ENCODE assay signal across 8 mouse cellular contexts in the genomic region with DNA sequence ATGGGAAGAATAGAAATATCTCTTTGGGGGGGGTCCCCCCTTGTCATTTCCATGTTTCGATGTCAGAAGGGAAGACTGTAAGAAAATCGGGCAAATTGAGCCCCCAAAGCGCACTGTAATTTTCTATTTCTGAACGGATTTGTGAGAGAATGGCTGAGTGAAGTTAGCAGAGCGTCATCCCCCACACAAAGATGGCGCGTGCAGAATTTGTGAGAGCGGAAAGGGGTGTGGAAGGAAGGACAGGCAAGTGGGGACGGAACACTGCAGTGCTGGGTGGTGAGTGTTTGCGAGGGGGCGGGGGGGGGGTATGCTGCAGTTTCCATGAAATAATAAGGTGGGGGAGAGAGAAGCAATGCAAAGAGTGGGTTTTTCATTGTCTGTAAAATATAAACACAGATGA. TPM values are rescaled to one million over a fixed set of nuclear protein-coding genes. Genes with fewer than 3 reads are reported as not detected.
DNase-seq lines count a peak whose midpoint lies in the region; ATAC-seq and TF ChIP-seq lines count a peak whose summit lies in the region.
"Had no signal": no experiment of that assay in that cellular context is flagged by ENCODE, and none has a peak within 500 bp of the region (broad histone marks: within the 10 kb centered on the region; RNA-seq: fewer than 3 reads in every experiment).

Gene Ctnnb1 (plus strand): TSS at position 136 of the 400 bp plus-strand sequence.

- no peaks in the 10 kb centered on the region for H3K9me3 ChIP-seq in forebrain, embryonic 11.5 days (ENCODE audit: control insufficient read depth, low read length)
- H3K9me3 ChIP-seq in limb, embryonic 14.5 days (ENCODE audit: control insufficient read depth, low read length): no peaks in the 10 kb centered on the region
- H3K9me3 ChIP-seq in stomach, embryonic 14.5 days (ENCODE audit: control insufficient read depth, low read depth, low read length): no peaks in the 10 kb centered on the region

- no peaks in the 10 kb centered on the region for H3K36me3 ChIP-seq in forebrain, embryonic 11.5 days (ENCODE audit: control insufficient read depth, insufficient read depth, low read length)
- no peaks in the 10 kb centered on the region for H3K36me3 ChIP-seq in limb, embryonic 14.5 days (ENCODE audit: control insufficient read depth, insufficient read depth, low read length)
- no peaks in the 10 kb centered on the region for H3K36me3 ChIP-seq in stomach, embryonic 14.5 days (ENCODE audit: control insufficient read depth, insufficient read depth, low read length)

- H3K27me3 ChIP-seq in forebrain, embryonic 11.5 days (ENCODE audit: control insufficient read depth, insufficient read depth, low read length): 0 out of 2 replicates have a peak, but pooled peaks cover 2% of the 10 kb centered on the region
- H3K27me3 ChIP-seq in limb, embryonic 14.5 days (ENCODE audit: control insufficient read depth, insufficient read depth, low read length): no peaks in the 10 kb centered on the region
- H3K27me3 ChIP-seq in stomach, embryonic 14.5 days (ENCODE audit: control insufficient read depth, insufficient read depth, low read length): no peaks in the 10 kb centered on the region

- TF ChIP-seq POLR2A in limb, embryonic 14.5 days (IDR thresholded peaks at IDR 0.05; ENCODE audit: borderline replicate concordance, extremely low read depth, insufficient read depth, insufficient read length): no peak

- no peak within 1 kb of the TSS for H3K27ac ChIP-seq in forebrain, embryonic 11.5 days (ENCODE audit: low read depth, low read length)
- no peak within 1 kb of the TSS for H3K27ac ChIP-seq in limb, embryonic 14.5 days (replicated peaks; ENCODE audit: low read depth, low read length)
- H3K27ac ChIP-seq in stomach, embryonic 14.5 days (ENCODE audit: low read length): no peak within 1 kb of the TSS

- 44% methylated on average over 11 of the region's 11 CpGs for WGBS in forebrain, embryonic 11.5 days
- WGBS in limb, embryonic 14.5 days: 73% methylated on average over 11 of the region's 11 CpGs
- WGBS in stomach, embryonic 14.5 days: 86% methylated on average over 11 of the region's 11 CpGs

- no peak within 1 kb of the TSS for H3K4me3 ChIP-seq in forebrain, embryonic 11.5 days (ENCODE audit: low read depth, low read length)
- no peak within 1 kb of the TSS for H3K4me3 ChIP-seq in limb, embryonic 14.5 days (replicated peaks; ENCODE audit: low read length)
- H3K4me3 ChIP-seq in stomach, embryonic 14.5 days (ENCODE audit: low read depth, low read length): no peak within 1 kb of the TSS
- H3K4me3 ChIP-seq: erythroblast, embryonic 14.5 days had no signal

- DNase-seq in thymus, postnatal 0 days (ENCODE audit: low spot score): no peak
- no peak for DNase-seq in thymus, postnatal 25 days
- DNase-seq in forebrain, embryonic 11.5 days (ENCODE audit: low spot score): no peak
- DNase-seq in heart, postnatal 36 days: no peak
- no peak for DNase-seq in limb, embryonic 14.5 days (ENCODE audit: low spot score)
- DNase-seq in urinary bladder, adult 18-20 months (ENCODE audit: low spot score in 2 of 2): no peak

- H3K4me2 ChIP-seq in forebrain, embryonic 11.5 days (ENCODE audit: low read depth, low read length, severe bottlenecking): no peak within 1 kb of the TSS
- no peak within 1 kb of the TSS for H3K4me2 ChIP-seq in limb, embryonic 14.5 days (replicated peaks; ENCODE audit: low read depth, low read length, severe bottlenecking)
- no peak within 1 kb of the TSS for H3K4me2 ChIP-seq in stomach, embryonic 14.5 days (replicated peaks; ENCODE audit: low read depth, low read length)

- no peak for ATAC-seq in forebrain, embryonic 11.5 days (replicated peaks; ENCODE audit: low FRiP score)
- no peak for ATAC-seq in limb, embryonic 14.5 days (ENCODE audit: low FRiP score, low read depth)
- ATAC-seq in stomach, embryonic 14.5 days (ENCODE audit: insufficient number of reproducible peaks, insufficient read depth, low FRiP score, low read depth): no peak

- intact Hi-C loops in heart, postnatal 36 days (cut with DNase I): no loop called here

- peaks cover 2% of the 10 kb centered on the region; the same call in 1 of the 2 replicates for H3K4me1 ChIP-seq in forebrain, embryonic 11.5 days (replicated peaks; ENCODE audit: control insufficient read depth, insufficient read depth, low read length)
- H3K4me1 ChIP-seq in limb, embryonic 14.5 days (ENCODE audit: control insufficient read depth, insufficient read depth, low read length): 0 out of 2 replicates have a peak, but pooled peaks cover 2% of the 10 kb centered on the region
- H3K4me1 ChIP-seq in stomach, embryonic 14.5 days (ENCODE audit: control insufficient read depth, insufficient read depth, low read length): 0 out of 2 replicates have a peak, but pooled peaks cover 3% of the 10 kb centered on the region

- no peak within 1 kb of the TSS for H3K9ac ChIP-seq in forebrain, embryonic 11.5 days (ENCODE audit: low read length)
- no peak within 1 kb of the TSS for H3K9ac ChIP-seq in limb, embryonic 14.5 days (ENCODE audit: low read depth, low read length, severe bottlenecking)
- H3K9ac ChIP-seq in stomach, embryonic 14.5 days (replicated peaks; ENCODE audit: low read depth, low read length): no peak within 1 kb of the TSS

RNA-seq across cellular contexts. Expression of gene Ctnnb1, which starts in this region (rescaled TPM):
- 217 and 220 TPM in 2 replicates for polyA plus RNA-seq in thymus, postnatal 0 days (2015; fragmentation: Nextera tagmentation; extraction: Ambion mirVana)
- polyA plus RNA-seq in forebrain, embryonic 11.5 days (2014; fragmentation: Nextera tagmentation; extraction: Ambion mirVana): 861 and 912 TPM in 2 replicates
- total RNA-seq in heart, postnatal 36 days (2021): 100 to 1,000 TPM; 454 to 475 TPM
- 486 and 502 TPM in 2 replicates for polyA plus RNA-seq in limb, embryonic 14.5 days (2012; rRNA removed)
- polyA plus RNA-seq in limb, embryonic 14.5 days (2014; fragmentation: Nextera tagmentation; extraction: Ambion mirVana): 783 and 809 TPM in 2 replicates
- polyA plus RNA-seq in stomach, embryonic 14.5 days (2014; fragmentation: Nextera tagmentation; extraction: Ambion mirVana): 758 and 780 TPM in 2 replicates
